Mouse (Mus musculus) lung, adult 2 months (tissue): ENCODE results near the gene Arid1b.

Experiments
- CTCF ChIP-seq: fragments of 200-500 bp; IDR thresholded peaks from 2 replicates; pipeline ENCODE4 v1.5.1; 2011; ENCODE audit warnings: mild to moderate bottlenecking, low read length, control low read depth; ENCODE audit not compliant: insufficient read depth
- POLR2A ChIP-seq: fragments of 200-500 bp; IDR thresholded peaks from 2 replicates; pipeline ENCODE4 v1.6.1; 2011; ENCODE audit warnings: low read depth, mild to moderate bottlenecking, control low read depth, low read length, borderline replicate concordance; ENCODE audit errors: extremely low read depth

DNA sequence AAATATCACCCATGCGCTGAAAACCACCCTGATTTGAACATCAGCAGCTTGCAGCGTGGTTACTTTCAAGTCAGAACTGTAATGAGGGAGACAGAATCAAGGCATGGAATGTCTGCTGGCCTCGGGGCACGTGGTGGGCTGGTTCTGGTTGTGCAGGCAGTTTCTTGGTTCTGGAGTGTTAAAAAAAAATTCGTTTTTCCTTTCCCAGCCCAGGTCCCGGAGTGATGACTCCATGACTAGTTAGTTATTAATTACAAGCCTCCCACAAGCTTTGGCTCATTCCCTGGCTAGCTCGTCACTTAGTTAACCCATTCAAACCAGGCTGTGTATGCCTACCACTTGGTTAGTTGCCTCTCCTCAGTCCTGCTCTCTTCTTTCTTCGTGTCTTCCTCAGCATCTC is 56.1 kb downstream of the Arid1b start:
- no peak for TF ChIP-seq CTCF
- no peak for TF ChIP-seq POLR2A
